Mouse (Mus musculus): ENCODE results near the gene Casp8ap2. TPM values are rescaled to one million over a fixed set of nuclear protein-coding genes. Genes with fewer than 3 reads are reported as not detected.

Gene Casp8ap2
- polyA plus RNA-seq (2017; shearing (Covaris generic)) = 38.8 TPM

GRCm38 (mm10) chr4:32615034-32615881 lies at the start of gene Casp8ap2:
TSS of gene Casp8ap2 (plus strand) at chr4:32615451.

GRCm38 (mm10) chr4:32602660-32603059 lies 12.6 kb upstream of the Casp8ap2 start, which contains the start of gene Gja10:
TSS of gene Gja10 (minus strand) at chr4:32602760.

GRCm38 (mm10) chr4:32656918-32657662 lies 41.8 kb downstream of the Casp8ap2 start, which contains the start of gene Mdn1:
TSS of gene Mdn1 (plus strand) at chr4:32657119.

Other genes with a start within 250 kb of the Casp8ap2 start
- not detected for gene Gja10, start 12.7 kb upstream of the Casp8ap2 start, polyA plus RNA-seq (2017; shearing (Covaris generic))
- gene Mdn1, start 41.7 kb downstream of the Casp8ap2 start, polyA plus RNA-seq (2017; shearing (Covaris generic)) = 38.9 TPM
- 29.3 TPM for gene Lyrm2, start 184.8 kb downstream of the Casp8ap2 start, polyA plus RNA-seq (2017; shearing (Covaris generic))

Data from effector memory CD4-positive, alpha-beta T cell, adult 5 months (primary cell).